Mouse (Mus musculus): ENCODE measurements around the gene Ahcyl1.

GRCm38 (mm10) chr3:107704371-107704705, 8.0 kb upstream of the Ahcyl1 start:
- TF ChIP-seq POLR2A (IDR thresholded peaks at IDR 0.05; ENCODE audit: borderline replicate concordance, insufficient read depth, low read length): no peak
- no peak for TF ChIP-seq CTCF (IDR thresholded peaks at IDR 0.05; ENCODE audit: borderline replicate concordance, insufficient read depth, low read depth, low read length)

Measured in cerebellum, adult 2 months (tissue).